Mouse (Mus musculus): ENCODE results near the gene Vdac2. TPM values are rescaled to one million over a fixed set of nuclear protein-coding genes. Genes with fewer than 3 reads are reported as not detected.

Gene Vdac2
- polyA plus RNA-seq (2012; rRNA removed) = 158 and 180 TPM in 2 replicates

GRCm38 (mm10) chr14:21824938-21825337, at the start of gene Vdac2:
Gene Vdac2 (plus strand): TSS chr14:21825238.
- no peak for DNase-seq (ENCODE audit: low read depth)

GRCm38 (mm10) chr14:21776201-21776600, 48.8 kb upstream of the Vdac2 start:
- DNase-seq (ENCODE audit: low read depth) = no peak

GRCm38 (mm10) chr14:21786500-21786899, 38.5 kb upstream of the Vdac2 start:
- DNase-seq (ENCODE audit: low read depth) = no peak

- DNase-seq (ENCODE audit: low read depth) = no peak
These were observed 37.7 kb upstream of the Vdac2 start for GRCm38 (mm10) chr14:21787374-21787773.

GRCm38 (mm10) chr14:21788121-21788520, 36.9 kb upstream of the Vdac2 start:
- DNase-seq (ENCODE audit: low read depth) = no peak

GRCm38 (mm10) chr14:21790585-21791251, 34.3 kb upstream of the Vdac2 start:
- no peak for DNase-seq (ENCODE audit: low read depth)

- no peak for DNase-seq (ENCODE audit: low read depth)
These were observed 33.3 kb upstream of the Vdac2 start for GRCm38 (mm10) chr14:21791722-21792121.

GRCm38 (mm10) chr14:21792250-21792649, 32.8 kb upstream of the Vdac2 start:
- no peak for DNase-seq (ENCODE audit: low read depth)

- no peak for DNase-seq (ENCODE audit: low read depth)
These were observed 24.4 kb upstream of the Vdac2 start for GRCm38 (mm10) chr14:21800641-21801040.

GRCm38 (mm10) chr14:21801624-21802023, 23.4 kb upstream of the Vdac2 start:
- DNase-seq (ENCODE audit: low read depth) = no peak

GRCm38 (mm10) chr14:21802543-21803206, 22.4 kb upstream of the Vdac2 start:
- DNase-seq (ENCODE audit: low read depth) = no peak

GRCm38 (mm10) chr14:21806203-21806602, 18.8 kb upstream of the Vdac2 start:
- no peak for DNase-seq (ENCODE audit: low read depth)

- no peak for DNase-seq (ENCODE audit: low read depth)
These were observed 18.3 kb upstream of the Vdac2 start for GRCm38 (mm10) chr14:21806631-21807160.

- no peak for DNase-seq (ENCODE audit: low read depth)
These were observed 16.7 kb upstream of the Vdac2 start for GRCm38 (mm10) chr14:21808208-21808922.

GRCm38 (mm10) chr14:21809418-21809817, 15.6 kb upstream of the Vdac2 start:
- DNase-seq (ENCODE audit: low read depth) = no peak

GRCm38 (mm10) chr14:21811301-21811700, 13.7 kb upstream of the Vdac2 start:
- DNase-seq (ENCODE audit: low read depth) = no peak

- DNase-seq (ENCODE audit: low read depth) = no peak
These were observed 13.2 kb upstream of the Vdac2 start for GRCm38 (mm10) chr14:21811744-21812393.

- DNase-seq (ENCODE audit: low read depth) = no peak
These were observed 12.4 kb upstream of the Vdac2 start for GRCm38 (mm10) chr14:21812590-21813162.

GRCm38 (mm10) chr14:21813216-21813615, 11.8 kb upstream of the Vdac2 start:
- no peak for DNase-seq (ENCODE audit: low read depth)

- DNase-seq (ENCODE audit: low read depth) = no peak
These were observed 11.2 kb upstream of the Vdac2 start for GRCm38 (mm10) chr14:21813847-21814246.

- DNase-seq (ENCODE audit: low read depth) = no peak
These were observed 10.4 kb upstream of the Vdac2 start for GRCm38 (mm10) chr14:21814606-21815005.

GRCm38 (mm10) chr14:21816255-21816654, 8.8 kb upstream of the Vdac2 start:
- DNase-seq (ENCODE audit: low read depth) = no peak

Measured in gonadal fat pad, adult 2 months (tissue).